Mouse (Mus musculus) neural tube, embryonic 13.5 days (tissue): ENCODE measurements at regions not wholly inside any gene's neighbourhood (a gene's known extent, or its start where the extent isn't known, plus 50 kb on each side); places are given as distances from the start of the nearest gene placed in this dataset.

Experiments used
- ATAC-seq: fragments of 200-750 bp; cut with Nextera tagmentation; 2 replicates; pipeline ENCODE4 v1.8.0; 2017; ENCODE audit warnings: low read depth, mild to moderate bottlenecking, moderate TSS enrichment, moderate library complexity
- H3K27ac ChIP-seq: fragments of 300-500 bp; sonication (generic); replicated peaks from 2 replicates; pipeline ENCODE4 v1.5.1; 2015; ENCODE audit warnings: moderate library complexity, mild to moderate bottlenecking, inconsistent platforms
- H3K27me3 ChIP-seq: fragments of 300-500 bp; sonication (generic); 2 replicates; pipeline ENCODE4 v1.6.1; 2015; ENCODE audit warnings: mild to moderate bottlenecking, inconsistent platforms
- H3K36me3 ChIP-seq: fragments of 300-500 bp; sonication (generic); 2 replicates; pipeline ENCODE4 v1.6.1; 2015; ENCODE audit warnings: mild to moderate bottlenecking, inconsistent platforms
- H3K4me1 ChIP-seq: fragments of 300-500 bp; sonication (generic); replicated peaks from 2 replicates; pipeline ENCODE4 v1.6.1; 2015; ENCODE audit warnings: inconsistent platforms
- H3K4me2 ChIP-seq: fragments of 300-500 bp; sonication (generic); 2 replicates; pipeline ENCODE4 v1.6.1; 2015; ENCODE audit warnings: inconsistent platforms, mild to moderate bottlenecking, moderate library complexity
- H3K4me3 ChIP-seq: fragments of 300-500 bp; sonication (generic); 2 replicates; pipeline ENCODE4 v1.5.1; 2015; ENCODE audit warnings: mild to moderate bottlenecking, inconsistent platforms
- H3K9ac ChIP-seq: fragments of 300-500 bp; sonication (generic); 2 replicates; pipeline ENCODE4 v1.6.1; 2015; ENCODE audit warnings: moderate library complexity, mild to moderate bottlenecking, inconsistent platforms
- H3K9me3 ChIP-seq: fragments of 300-500 bp; sonication (generic); 2 replicates; pipeline ENCODE4 v1.6.1; 2016; ENCODE audit warnings: inconsistent platforms
- WGBS: fragments of 180-500 bp; shearing (Covaris S2); methylation state at CpG from one replicate; pipeline ENCODE4 v1.1.7; 2015; 5-methylcytosine and 5-hydroxymethylcytosine counted together

GRCm38 (mm10) chr7:34587239-34587638 is 69.3 kb downstream of the Kctd15 start:
- no peak overlapping the region for H3K27ac ChIP-seq
- 95% methylated on average over 3 of the region's 3 CpGs for WGBS

DNA sequence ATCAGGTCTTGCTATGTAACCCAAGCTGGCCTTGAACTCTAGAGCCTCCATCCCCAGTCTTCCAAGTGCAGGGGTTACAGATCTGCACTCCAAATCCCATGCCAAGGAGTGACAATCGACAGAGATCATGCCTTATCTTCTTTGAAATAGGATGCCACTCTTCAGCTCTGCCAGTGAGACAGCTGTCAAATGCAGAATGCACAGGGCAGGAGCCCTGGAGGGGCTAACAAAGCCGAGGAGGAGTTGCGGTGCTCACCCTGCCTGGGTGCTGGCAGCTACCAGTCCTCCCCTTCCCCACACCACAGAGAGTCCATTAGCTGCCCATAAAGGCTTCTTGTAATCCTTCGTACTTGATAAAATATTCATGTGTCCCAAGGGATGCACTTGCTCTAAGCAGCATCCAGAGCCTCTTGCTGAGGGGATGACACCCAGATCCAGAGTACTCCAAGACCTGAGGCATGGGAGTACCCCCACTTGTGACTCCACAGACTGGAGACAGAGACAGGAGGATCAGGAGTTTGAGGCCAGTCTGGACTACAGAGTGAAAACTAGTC is 71.1 kb downstream of the Kctd15 start:
- H3K4me1 ChIP-seq, result no peaks in the 10 kb centered on the region
- 56% methylated on average over 4 of the region's 4 CpGs for whole genome bisulfite sequencing
- no peaks in the 10 kb centered on the region for H3K27me3 ChIP-seq
- no peak overlapping the region for H3K9ac ChIP-seq
- no peaks in the 10 kb centered on the region for H3K36me3 ChIP-seq
- H3K27ac ChIP-seq, result no peak overlapping the region
- ATAC-seq, result no peak
- H3K4me2 ChIP-seq, result no peak overlapping the region
- H3K4me3 ChIP-seq, result no peak overlapping the region
- H3K9me3 ChIP-seq, result peaks cover 3% of the 10 kb centered on the region

More at GRCm38 (mm10) chr7:34587239-34587638, 69.3 kb downstream of the Kctd15 start:
- H3K27me3 ChIP-seq, result no peaks in the 10 kb centered on the region
- H3K9ac ChIP-seq, result no peak overlapping the region
- ATAC-seq, result no peak
- no peak overlapping the region for H3K4me2 ChIP-seq
- no peaks in the 10 kb centered on the region for H3K36me3 ChIP-seq
- H3K9me3 ChIP-seq, result no peaks in the 10 kb centered on the region; the same call in none of the 2 replicates
- no peak overlapping the region for H3K4me3 ChIP-seq
- no peaks in the 10 kb centered on the region for H3K4me1 ChIP-seq

DNA sequence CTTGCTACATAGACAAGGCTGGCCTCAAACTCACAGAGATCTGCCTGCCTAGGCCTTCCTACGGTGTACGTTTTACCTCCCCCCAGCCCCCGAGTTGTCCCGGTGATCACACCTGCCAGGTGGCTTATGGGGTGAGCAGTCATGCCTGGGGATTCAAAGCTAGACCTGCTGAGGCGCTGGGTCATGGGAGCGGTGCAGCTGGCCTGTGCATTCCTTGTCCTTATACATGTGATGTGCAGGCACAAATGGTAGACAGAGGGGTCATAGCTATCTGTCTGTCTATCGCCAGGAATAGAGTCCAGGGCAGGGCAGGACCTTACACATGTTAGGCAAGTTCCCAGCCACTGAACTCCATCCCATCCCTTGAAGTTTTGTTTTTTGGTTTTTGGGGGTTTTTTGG is 71.7 kb downstream of the Kctd15 start:
- no peak for ATAC-seq
- no peaks in the 10 kb centered on the region for H3K27me3 ChIP-seq
- no peaks in the 10 kb centered on the region for H3K36me3 ChIP-seq
- no peaks in the 10 kb centered on the region for H3K4me1 ChIP-seq
- peaks cover 3% of the 10 kb centered on the region for H3K9me3 ChIP-seq
- H3K4me3 ChIP-seq, result no peak overlapping the region
- 90% methylated on average over 7 of the region's 7 CpGs for WGBS
- H3K27ac ChIP-seq, result no peak overlapping the region
- no peak overlapping the region for H3K4me2 ChIP-seq
- H3K9ac ChIP-seq, result no peak overlapping the region

DNA sequence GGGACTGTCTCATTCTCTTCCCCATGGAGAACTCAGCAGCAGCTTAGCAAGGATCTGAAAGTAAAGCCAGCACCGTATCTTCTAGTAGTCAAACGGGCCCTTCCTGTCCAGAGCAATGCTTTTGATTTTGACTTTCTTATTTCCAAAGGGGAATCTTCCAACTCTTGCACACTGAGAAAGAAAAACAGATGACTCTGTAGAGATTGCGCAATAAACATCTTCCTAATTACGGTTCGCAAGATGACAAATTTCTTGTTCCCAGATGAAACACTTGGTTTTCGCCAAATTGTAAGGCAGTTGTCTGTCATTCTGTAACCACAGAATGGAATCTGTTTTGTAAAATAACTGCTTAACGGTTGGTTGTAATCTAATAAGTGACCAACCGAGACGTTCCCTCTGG is 75.7 kb downstream of the Kctd15 start:
- Histone ChIP-seq H3K27me3 (no peaks in the 10 kb centered on the region), H3K9me3 (peaks cover 7% of the 10 kb centered on the region), H3K27ac (no peak overlapping the region), H3K4me3 (no peak overlapping the region), H3K4me1 (no peaks in the 10 kb centered on the region), H3K9ac (no peak overlapping the region), H3K36me3 (no peaks in the 10 kb centered on the region), H3K4me2 (no peak overlapping the region)
- WGBS, result 90% methylated on average over 9 of the region's 9 CpGs
- no peak for ATAC-seq

- no peak for ATAC-seq
Observed at GRCm38 (mm10) chr7:34571295-34571694, 85.2 kb downstream of the Kctd15 start.

GRCm38 (mm10) chr7:34570114-34571065 is 86.1 kb downstream of the Kctd15 start:
- Histone ChIP-seq H3K9ac (peak overlapping the region; percentile 64), H3K27me3 (no peaks in the 10 kb centered on the region), H3K4me3 (peak overlapping the region; percentile 28), H3K27ac (peak overlapping the region; percentile 68), H3K4me1 (peaks cover 19% of the 10 kb centered on the region), H3K4me2 (peak overlapping the region; percentile 59), H3K36me3 (no peaks in the 10 kb centered on the region), H3K9me3 (no peaks in the 10 kb centered on the region)
- ATAC-seq, result peak; percentile 88
- 2% methylated on average over 43 of the region's 43 CpGs for WGBS

More at GRCm38 (mm10) chr7:34571295-34571694, 85.2 kb downstream of the Kctd15 start:
- Histone ChIP-seq H3K9me3 (no peaks in the 10 kb centered on the region), H3K36me3 (no peaks in the 10 kb centered on the region), H3K4me1 (peaks cover 19% of the 10 kb centered on the region), H3K27ac (peak overlapping the region; percentile 68; the same call in 1 of the 2 replicates), H3K27me3 (no peaks in the 10 kb centered on the region), H3K4me2 (peak overlapping the region; percentile 59), H3K9ac (no peak overlapping the region), H3K4me3 (no peak overlapping the region)
- 52% methylated on average over 10 of the region's 10 CpGs for WGBS

DNA sequence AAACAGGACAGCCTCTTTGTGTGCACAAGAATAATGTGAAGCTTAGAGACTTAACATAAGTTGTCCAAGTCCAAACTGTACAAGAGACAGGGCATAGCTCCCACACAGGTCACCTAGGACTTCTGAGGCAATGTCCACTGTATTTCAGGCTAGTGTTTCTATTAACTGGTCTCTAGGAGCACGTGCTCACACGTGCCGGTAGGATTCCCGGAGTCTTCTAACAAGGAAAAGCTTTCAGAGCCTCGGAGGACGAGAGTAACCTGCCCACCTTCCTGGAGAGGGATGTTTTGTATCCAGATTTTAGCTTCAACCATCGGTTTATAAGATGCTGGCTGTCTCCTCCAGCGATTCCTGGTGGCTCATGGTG is 86.8 kb downstream of the Kctd15 start:
- no peaks in the 10 kb centered on the region for H3K9me3 ChIP-seq
- H3K36me3 ChIP-seq, result no peaks in the 10 kb centered on the region
- no peaks in the 10 kb centered on the region for H3K27me3 ChIP-seq
- peak overlapping the region; percentile 68; the same call in 1 of the 2 replicates for H3K27ac ChIP-seq
- H3K4me2 ChIP-seq, result peak overlapping the region; percentile 59
- WGBS, result 34% methylated on average over 8 of the region's 8 CpGs
- no peak overlapping the region for H3K4me3 ChIP-seq
- 0 out of 2 replicates have a peak, but pooled peaks have one; percentile 8 for ATAC-seq
- H3K4me1 ChIP-seq, result peaks cover 19% of the 10 kb centered on the region
- H3K9ac ChIP-seq, result peak overlapping the region; percentile 64; the same call in 1 of the 2 replicates

- no peak overlapping the region for H3K27ac ChIP-seq
- H3K9ac ChIP-seq, result no peak overlapping the region
- H3K9me3 ChIP-seq, result no peaks in the 10 kb centered on the region
- H3K4me3 ChIP-seq, result no peak overlapping the region
- H3K36me3 ChIP-seq, result no peaks in the 10 kb centered on the region
- WGBS, result 74% methylated on average over 5 of the region's 5 CpGs
- H3K4me1 ChIP-seq, result peaks cover 19% of the 10 kb centered on the region
- no peaks in the 10 kb centered on the region for H3K27me3 ChIP-seq
- no peak for ATAC-seq
- H3K4me2 ChIP-seq, result no peak overlapping the region
Observed at GRCm38 (mm10) chr7:34567575-34567974, 89.0 kb downstream of the Kctd15 start.

GRCm38 (mm10) chr7:34562160-34562559 is 94.4 kb downstream of the Kctd15 start:
- Histone ChIP-seq H3K4me2 (no peak overlapping the region), H3K4me1 (no peaks in the 10 kb centered on the region), H3K9me3 (0 out of 2 replicates have a peak, but pooled peaks cover 5% of the 10 kb centered on the region), H3K36me3 (no peaks in the 10 kb centered on the region), H3K27ac (no peak overlapping the region), H3K27me3 (no peaks in the 10 kb centered on the region), H3K4me3 (no peak overlapping the region), H3K9ac (no peak overlapping the region)
- ATAC-seq, result no peak
- 87% methylated on average over 2 of the region's 2 CpGs for WGBS

DNA sequence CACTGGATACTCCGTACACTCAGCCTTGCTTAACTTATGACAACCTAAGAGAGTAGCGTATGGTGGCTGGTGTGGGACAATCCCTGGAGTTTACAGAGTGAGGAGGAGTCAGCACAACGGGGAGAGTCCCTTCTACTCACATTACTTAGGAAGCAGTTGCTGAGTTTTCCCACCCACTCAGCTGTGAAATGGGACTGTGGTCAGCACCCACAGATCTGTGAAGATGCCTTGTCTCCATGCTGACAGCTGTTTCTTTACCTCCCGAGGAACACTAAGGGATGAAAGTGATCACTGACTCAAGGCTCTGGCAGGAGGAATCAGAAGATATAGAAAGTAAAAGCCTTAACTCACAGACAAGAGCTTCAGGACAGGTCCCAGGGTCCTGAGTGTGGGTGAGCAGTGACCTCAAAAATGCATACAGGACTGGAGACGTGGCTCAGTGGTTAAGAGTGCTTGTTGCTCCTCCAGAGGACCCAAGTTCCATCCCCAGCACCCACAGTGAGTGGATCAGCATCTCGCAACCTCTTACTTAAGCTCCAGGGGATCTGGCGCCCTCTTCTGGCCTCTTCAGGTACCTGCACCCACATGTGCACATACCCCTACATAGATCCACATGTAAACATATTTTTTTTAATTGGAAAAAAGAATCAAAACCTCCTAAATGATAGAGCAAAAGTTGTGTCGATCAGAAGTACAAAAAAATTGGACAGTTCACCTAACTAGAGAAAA is 97.8 kb downstream of the Kctd15 start:
- ATAC-seq, result no peak
- Histone ChIP-seq H3K9ac (no peak overlapping the region), H3K4me1 (no peaks in the 10 kb centered on the region), H3K4me3 (no peak overlapping the region), H3K4me2 (no peak overlapping the region), H3K27me3 (no peaks in the 10 kb centered on the region), H3K36me3 (no peaks in the 10 kb centered on the region), H3K9me3 (0 out of 2 replicates have a peak, but pooled peaks cover 5% of the 10 kb centered on the region), H3K27ac (no peak overlapping the region)
- WGBS, result 88% methylated on average over 8 of the region's 8 CpGs

GRCm38 (mm10) chr7:34555196-34555595 is 101.3 kb downstream of the Kctd15 start:
- no peaks in the 10 kb centered on the region for H3K27me3 ChIP-seq
- H3K4me1 ChIP-seq, result no peaks in the 10 kb centered on the region
- WGBS, result 77% methylated on average over 6 of the region's 6 CpGs
- H3K4me2 ChIP-seq, result no peak overlapping the region
- no peaks in the 10 kb centered on the region for H3K36me3 ChIP-seq
- no peak overlapping the region for H3K4me3 ChIP-seq
- no peak overlapping the region for H3K9ac ChIP-seq
- 0 out of 2 replicates have a peak, but pooled peaks cover 5% of the 10 kb centered on the region for H3K9me3 ChIP-seq
- no peak for ATAC-seq
- H3K27ac ChIP-seq, result no peak overlapping the region
